Mouse (Mus musculus) intestine, postnatal 0 days (tissue): ENCODE results near the gene Dirc2. TPM values are rescaled to one million over a fixed set of nuclear protein-coding genes. Genes with fewer than 3 reads are reported as not detected.

Source experiments
- ATAC-seq: fragments of 200-750 bp; cut with Nextera tagmentation; 2 replicates; pipeline ENCODE4 v1.8.0; 2017; ENCODE audit warnings: mild to moderate bottlenecking, moderate TSS enrichment, moderate library complexity
- H3K27ac ChIP-seq: fragments of 300-500 bp; sonication (generic); 2 replicates; pipeline ENCODE4 v1.5.1; 2014; ENCODE audit warnings: mild to moderate bottlenecking, low read depth, low read length, moderate library complexity
- H3K27me3 ChIP-seq: fragments of 300-500 bp; sonication (generic); replicated peaks from 2 replicates; pipeline ENCODE4 v1.6.1; 2014; ENCODE audit warnings: low read length, mixed read lengths; ENCODE audit not compliant: control insufficient read depth, insufficient read depth
- H3K36me3 ChIP-seq: fragments of 300-500 bp; sonication (generic); 2 replicates; pipeline ENCODE4 v1.6.1; 2014; ENCODE audit warnings: mild to moderate bottlenecking, moderate library complexity; ENCODE audit not compliant: control insufficient read depth, insufficient read depth
- H3K4me1 ChIP-seq: fragments of 300-500 bp; sonication (generic); replicated peaks from 2 replicates; pipeline ENCODE4 v1.6.1; 2014; ENCODE audit warnings: antibody characterized with exemption, low read length, mixed read lengths; ENCODE audit not compliant: control insufficient read depth, insufficient read depth
- H3K4me2 ChIP-seq: fragments of 300-500 bp; sonication (generic); replicated peaks from 2 replicates; pipeline ENCODE4 v1.6.1; 2014; ENCODE audit warnings: low read depth, mild to moderate bottlenecking, moderate library complexity
- H3K4me3 ChIP-seq: fragments of 300-500 bp; sonication (generic); 2 replicates; pipeline ENCODE4 v1.5.1; 2014; ENCODE audit warnings: low read depth, low read length
- H3K9ac ChIP-seq: fragments of 300-500 bp; sonication (generic); 2 replicates; pipeline ENCODE4 v1.6.1; 2014; ENCODE audit warnings: mild to moderate bottlenecking, low read depth, low read length
- H3K9me3 ChIP-seq: fragments of 300-500 bp; sonication (generic); 2 replicates; pipeline ENCODE4 v1.6.1; 2016; ENCODE audit warnings: mixed run types; ENCODE audit not compliant: control insufficient read depth
- CTCF ChIP-seq: sonication (generic); IDR thresholded peaks from 2 replicates; pipeline ENCODE4 v1.5.1; 2016; ENCODE audit warnings: low read depth, mild to moderate bottlenecking, control low read depth, antibody characterized with exemption, moderate library complexity
- WGBS: fragments of 180-500 bp; shearing (Covaris S2); extraction: QIAGEN DNeasy Blood & Tissue Kit; methylation state at CpG from one replicate; pipeline ENCODE4 v1.1.7; 2014; 5-methylcytosine and 5-hydroxymethylcytosine counted together
- polyA plus RNA-seq: library from polyadenylated mRNA; unstranded; fragments of >200 nt; fragmentation: Nextera tagmentation; extraction: Ambion mirVana; gene quantifications from 2 replicates; pipeline ENCODE4 v1.2.1, GENCODE M21; 2015

The Dirc2 gene
- polyA plus RNA-seq, 1 experiment from 2014 or later = 22.0 TPM

DNA sequence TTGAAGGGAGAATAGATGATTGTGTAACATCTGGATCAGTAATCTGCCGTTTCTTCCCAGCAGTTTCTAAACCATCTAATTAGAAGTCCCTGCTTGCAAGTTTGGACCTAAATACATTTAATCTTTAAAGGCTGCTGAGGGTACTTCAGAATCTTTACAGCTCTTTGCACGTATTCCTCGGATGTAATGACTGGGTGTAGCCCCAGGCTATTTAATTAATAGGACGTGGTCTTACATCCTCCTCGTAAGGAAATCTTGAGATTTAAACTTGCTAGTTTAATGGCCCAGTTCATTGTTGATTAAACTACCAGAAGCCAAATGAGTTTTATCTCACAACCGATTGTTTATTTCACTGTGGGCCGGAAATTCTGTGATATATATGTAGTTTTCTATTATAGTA is 10.5 kb upstream of the Dirc2 start:
- Histone ChIP-seq H3K4me1 (no peaks in the 10 kb centered on the region), H3K27me3 (no peaks in the 10 kb centered on the region), H3K9me3 (no peaks in the 10 kb centered on the region), H3K27ac (no peak overlapping the region), H3K36me3 (no peaks in the 10 kb centered on the region), H3K9ac (no peak overlapping the region), H3K4me2 (no peak overlapping the region), H3K4me3 (no peak overlapping the region)
- 65% methylated on average over 7 of the region's 7 CpGs for WGBS
- no peak for ATAC-seq
- TF ChIP-seq CTCF = no peak

DNA sequence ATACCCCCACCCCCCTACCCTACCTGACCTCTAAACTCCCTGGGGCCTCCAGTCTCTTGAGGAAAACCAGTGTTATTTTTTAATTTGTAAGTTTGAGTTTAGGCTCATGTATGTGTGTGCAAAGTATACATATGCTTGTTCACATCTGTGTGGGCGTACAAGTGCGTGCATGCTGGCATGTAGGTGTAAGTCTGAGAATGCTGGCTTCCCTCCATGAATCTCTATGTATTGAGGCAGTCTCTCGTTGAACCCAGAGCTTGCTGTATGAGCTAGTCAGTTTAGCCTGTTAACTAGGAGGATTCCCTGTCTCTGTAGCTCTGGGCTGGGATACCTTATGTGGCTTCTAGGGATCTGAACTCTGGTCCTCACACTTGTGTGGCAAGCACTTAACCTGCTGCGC is 8.6 kb upstream of the Dirc2 start:
- Histone ChIP-seq H3K27me3 (no peaks in the 10 kb centered on the region), H3K9me3 (no peaks in the 10 kb centered on the region), H3K36me3 (no peaks in the 10 kb centered on the region), H3K4me3 (no peak overlapping the region), H3K4me2 (no peak overlapping the region), H3K9ac (no peak overlapping the region), H3K4me1 (no peaks in the 10 kb centered on the region), H3K27ac (no peak overlapping the region)
- WGBS = 98% methylated on average over 4 of the region's 4 CpGs
- ATAC-seq = no peak
- no peak for TF ChIP-seq CTCF

DNA sequence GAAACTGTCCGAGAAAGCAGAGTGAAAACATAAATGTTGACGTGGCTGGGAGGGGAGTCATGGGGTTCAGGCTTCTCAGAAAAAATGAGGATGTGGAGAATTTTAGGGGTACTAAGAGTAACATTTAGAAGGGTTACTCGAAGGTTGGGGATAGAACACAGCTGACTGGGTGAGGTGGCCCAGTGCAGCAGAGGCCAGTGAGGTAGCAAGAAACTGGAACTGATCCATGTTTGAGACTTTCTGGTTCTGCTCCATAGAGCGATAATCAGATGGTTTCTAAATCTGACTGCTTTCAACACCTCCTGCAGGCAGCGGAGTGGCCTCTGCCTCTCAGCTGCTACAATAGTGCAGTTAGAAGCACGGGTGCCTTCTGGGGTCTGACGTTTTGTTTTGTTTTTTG is 7.6 kb upstream of the Dirc2 start:
- Histone ChIP-seq H3K27me3 (no peaks in the 10 kb centered on the region), H3K9ac (no peak overlapping the region), H3K4me3 (no peak overlapping the region), H3K27ac (no peak overlapping the region), H3K9me3 (no peaks in the 10 kb centered on the region), H3K4me1 (no peaks in the 10 kb centered on the region), H3K36me3 (no peaks in the 10 kb centered on the region), H3K4me2 (no peak overlapping the region)
- no peak for ATAC-seq
- TF ChIP-seq CTCF = no peak
- WGBS = 86% methylated on average over 7 of the region's 7 CpGs

DNA sequence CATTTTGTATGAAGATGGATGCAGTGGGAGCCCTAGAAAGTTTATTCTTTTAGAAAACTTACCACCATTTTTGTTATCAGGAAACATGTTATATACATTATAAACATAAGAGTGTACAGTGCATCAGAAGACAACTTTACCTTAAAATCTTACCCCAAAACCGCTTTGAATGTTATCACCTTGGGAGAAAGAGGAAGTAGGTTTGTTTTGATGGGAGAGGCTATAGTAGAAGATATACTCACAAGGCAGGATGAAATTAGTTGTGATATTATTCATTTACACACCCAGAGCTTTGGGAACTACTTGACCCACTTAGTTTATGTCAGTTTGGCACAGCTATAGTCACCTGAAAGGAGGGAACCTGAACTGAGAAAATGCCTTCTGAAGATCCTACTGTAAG is 6.7 kb upstream of the Dirc2 start:
- no peaks in the 10 kb centered on the region for H3K9me3 ChIP-seq
- no peaks in the 10 kb centered on the region for H3K27me3 ChIP-seq
- H3K4me3 ChIP-seq = no peak overlapping the region
- no peak for ATAC-seq
- H3K4me2 ChIP-seq = no peak overlapping the region
- TF ChIP-seq CTCF = no peak
- no peak overlapping the region for H3K27ac ChIP-seq
- H3K4me1 ChIP-seq = peaks cover 6% of the 10 kb centered on the region
- 97% methylated on average over 1 of the region's 1 CpGs for WGBS
- no peak overlapping the region for H3K9ac ChIP-seq
- no peaks in the 10 kb centered on the region for H3K36me3 ChIP-seq

GRCm38 (mm10) chr16:35772598-35772997 is 3.4 kb upstream of the Dirc2 start:
- WGBS = 84% methylated on average over 5 of the region's 5 CpGs
- Histone ChIP-seq H3K9ac (no peak overlapping the region), H3K4me1 (peaks cover 13% of the 10 kb centered on the region), H3K4me3 (no peak overlapping the region), H3K27me3 (no peaks in the 10 kb centered on the region), H3K4me2 (no peak overlapping the region), H3K36me3 (no peaks in the 10 kb centered on the region), H3K27ac (no peak overlapping the region), H3K9me3 (no peaks in the 10 kb centered on the region)
- TF ChIP-seq CTCF = no peak
- ATAC-seq = no peak

DNA sequence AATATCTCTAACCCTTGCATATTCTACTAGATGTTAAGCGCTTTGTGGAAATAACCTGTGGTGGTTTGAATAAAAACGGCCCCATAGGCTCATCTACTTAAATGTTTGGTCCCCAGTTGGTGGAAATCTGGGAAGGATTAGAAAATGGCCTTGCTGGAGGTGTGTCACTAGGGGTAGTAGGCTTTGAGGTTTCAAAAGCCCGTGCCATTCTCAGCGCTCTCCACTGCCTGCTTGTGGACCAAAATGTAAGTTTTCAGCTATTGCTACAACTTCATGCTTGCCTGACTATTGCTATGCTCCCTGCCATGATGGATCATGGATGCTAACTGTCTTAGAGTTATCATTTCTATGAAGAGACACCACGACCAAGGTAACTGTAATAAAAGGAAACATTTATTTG is 2.5 kb upstream of the Dirc2 start:
- Histone ChIP-seq H3K36me3 (no peaks in the 10 kb centered on the region), H3K4me1 (peaks cover 13% of the 10 kb centered on the region), H3K27me3 (no peaks in the 10 kb centered on the region), H3K27ac (no peak overlapping the region), H3K4me2 (no peak overlapping the region), H3K9ac (no peak overlapping the region), H3K4me3 (no peak overlapping the region), H3K9me3 (no peaks in the 10 kb centered on the region)
- 82% methylated on average over 5 of the region's 5 CpGs for WGBS
- TF ChIP-seq CTCF = 0 out of 2 replicates have a peak, but pooled peaks have one; percentile 15
- no peak for ATAC-seq

DNA sequence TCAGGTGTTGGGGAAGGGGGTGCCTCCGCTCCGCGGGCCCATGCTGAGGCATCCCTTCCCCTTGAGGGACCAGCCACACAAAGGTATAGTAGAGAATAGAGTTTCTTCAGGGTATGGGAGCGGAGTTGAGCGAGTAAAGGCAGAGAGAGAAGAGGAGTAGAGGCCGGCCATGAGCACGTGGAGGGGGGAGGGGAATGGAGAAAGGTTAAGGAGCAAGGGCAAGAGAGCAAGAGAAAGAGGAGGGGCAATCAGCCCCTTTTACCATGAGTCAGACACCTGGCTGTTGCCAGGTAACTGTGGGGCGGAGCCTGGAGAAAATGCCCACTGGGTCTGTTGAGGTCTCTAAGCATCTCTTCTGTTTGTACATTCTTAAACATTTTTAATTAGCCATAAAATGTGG is 2.0 kb upstream of the Dirc2 start:
- no peak for ATAC-seq
- WGBS = 25% methylated on average over 8 of the region's 8 CpGs
- H3K4me2 ChIP-seq = peak overlapping the region; percentile 93
- peaks cover 13% of the 10 kb centered on the region for H3K4me1 ChIP-seq
- no peaks in the 10 kb centered on the region for H3K36me3 ChIP-seq
- H3K9me3 ChIP-seq = no peaks in the 10 kb centered on the region
- H3K27ac ChIP-seq = no peak overlapping the region
- H3K27me3 ChIP-seq = no peaks in the 10 kb centered on the region
- TF ChIP-seq CTCF = no peak
- H3K4me3 ChIP-seq = peak overlapping the region; percentile 74; the same call in 1 of the 2 replicates
- H3K9ac ChIP-seq = no peak overlapping the region
